Mouse (Mus musculus) gastrocnemius, postnatal 36 days (tissue): ENCODE results near the gene Fry. TPM values are rescaled to one million over a fixed set of nuclear protein-coding genes. Genes with fewer than 3 reads are reported as not detected.

Experiments
- DNase-seq, 2 experiments: peaks; one replicate each; pipeline ENCODE4 v3.0.0; 2022
- intact Hi-C: fragments of 180-260 bp; cut with DNase I; formaldehyde crosslinking; loops from one replicate; pipeline ENCODE4 v1.15.1; 2025
- total RNA-seq, 2 experiments: library from RNA; stranded (reverse); gene quantifications; 2 replicates each; pipeline ENCODE4 v1.2.3; 2021

The Fry gene
- total RNA-seq, 2 experiments from 2014 or later = 78.8 to 85.5 TPM

- intact Hi-C loops = no loop called here
- no peak for DNase-seq
These were observed 89.2 kb downstream of the Fry start for GRCm38 (mm10) chr5:150207596-150207995.

- DNase-seq = no peak
- intact Hi-C loops = no loop called here
These were observed 89.6 kb downstream of the Fry start for GRCm38 (mm10) chr5:150208009-150208408.

GRCm38 (mm10) chr5:150214081-150214480, 95.6 kb downstream of the Fry start:
- intact Hi-C loops = no loop called here
- no peak for DNase-seq

GRCm38 (mm10) chr5:150216066-150216465, 97.6 kb downstream of the Fry start:
- intact Hi-C loops = no loop called here
- no peak for DNase-seq

- intact Hi-C loops = no loop called here
- DNase-seq = no peak
These were observed 101.0 kb downstream of the Fry start for GRCm38 (mm10) chr5:150219457-150219856.

- DNase-seq = no peak
- intact Hi-C loops = no loop called here
These were observed 101.9 kb downstream of the Fry start for GRCm38 (mm10) chr5:150220333-150220732.

- intact Hi-C loops = no loop called here
- no peak for DNase-seq
These were observed 103.4 kb downstream of the Fry start for GRCm38 (mm10) chr5:150221806-150222205.

GRCm38 (mm10) chr5:150223546-150224239, 105.2 kb downstream of the Fry start:
- no peak for DNase-seq
- intact Hi-C loops = no loop called here

- intact Hi-C loops = no loop called here
- DNase-seq = no peak
These were observed 110.6 kb downstream of the Fry start for GRCm38 (mm10) chr5:150229086-150229485.

GRCm38 (mm10) chr5:150229776-150230175, 111.3 kb downstream of the Fry start:
- DNase-seq = no peak
- intact Hi-C loops = loop anchor here (1.0 to 5.0 kb wide), 3 partner anchors 57 to 168 kb away; no protein-coding TSS in a partner anchor

GRCm38 (mm10) chr5:150232159-150233150, 114.0 kb downstream of the Fry start:
- DNase-seq = no peak
- intact Hi-C loops = loop anchor here (5.0 kb wide), 2 partner anchors 60 to 165 kb away; no protein-coding TSS in a partner anchor

- intact Hi-C loops = loop anchor here (5.0 kb wide), 2 partner anchors 61 to 164 kb away; no protein-coding TSS in a partner anchor
- DNase-seq = peak; percentile 28 to 59
These were observed 114.9 kb downstream of the Fry start for GRCm38 (mm10) chr5:150233154-150233886.

- intact Hi-C loops = no loop called here
These were observed 117.5 kb downstream of the Fry start for GRCm38 (mm10) chr5:150235931-150236330.

GRCm38 (mm10) chr5:150236597-150236996, 118.2 kb downstream of the Fry start:
- intact Hi-C loops = no loop called here

More at GRCm38 (mm10) chr5:150235931-150236330, 117.5 kb downstream of the Fry start:
- DNase-seq = no peak

GRCm38 (mm10) chr5:150241638-150242037, 123.2 kb downstream of the Fry start:
- intact Hi-C loops = no loop called here
- no peak for DNase-seq

More at GRCm38 (mm10) chr5:150236597-150236996, 118.2 kb downstream of the Fry start:
- DNase-seq = no peak

GRCm38 (mm10) chr5:150246737-150247136, 128.3 kb downstream of the Fry start:
- no peak for DNase-seq
- intact Hi-C loops = no loop called here

- intact Hi-C loops = loop anchor here (5.0 kb wide), 1 partner anchor 35 kb away; no protein-coding TSS in a partner anchor
- no peak for DNase-seq
These were observed 139.3 kb downstream of the Fry start for GRCm38 (mm10) chr5:150257764-150258163.

GRCm38 (mm10) chr5:150259191-150260053, 141.0 kb downstream of the Fry start:
- intact Hi-C loops = loop anchor here (5.0 kb wide), 1 partner anchor 33 kb away; no protein-coding TSS in a partner anchor
- peak in 1 of 2 experiments; percentile 21 for DNase-seq

- DNase-seq = no peak
- intact Hi-C loops = no loop called here
These were observed 141.6 kb downstream of the Fry start for GRCm38 (mm10) chr5:150260054-150260386.
